Mouse (Mus musculus): ENCODE results near the gene C2cd5. TPM values are rescaled to one million over a fixed set of nuclear protein-coding genes. Genes with fewer than 3 reads are reported as not detected.

The C2cd5 gene
- total RNA-seq, 2 experiments from 2014 or later, result 62.6 to 67.3 TPM

GRCm38 (mm10) chr6:143125721-143126120, 25.8 kb upstream of the C2cd5 start:
- no peak for DNase-seq (ENCODE audit: extremely low spot score in 1 of 2, low spot score in 2 of 2)
- intact Hi-C loops (cut with DNase I), result no loop called here

- intact Hi-C loops (cut with DNase I), result no loop called here
- no peak for DNase-seq (ENCODE audit: extremely low spot score in 1 of 2, low spot score in 2 of 2)
Observed at GRCm38 (mm10) chr6:143119325-143119724, 19.4 kb upstream of the C2cd5 start.

- intact Hi-C loops (cut with DNase I), result no loop called here
- DNase-seq (ENCODE audit: extremely low spot score in 1 of 2, low spot score in 2 of 2), result no peak
Observed at GRCm38 (mm10) chr6:143116779-143117178, 16.8 kb upstream of the C2cd5 start.

- no peak for DNase-seq (ENCODE audit: extremely low spot score in 1 of 2, low spot score in 2 of 2)
- intact Hi-C loops (cut with DNase I), result no loop called here
Observed at GRCm38 (mm10) chr6:143115505-143115904, 15.6 kb upstream of the C2cd5 start.

- no peak for DNase-seq (ENCODE audit: extremely low spot score in 1 of 2, low spot score in 2 of 2)
- intact Hi-C loops (cut with DNase I), result no loop called here
Observed at GRCm38 (mm10) chr6:143115011-143115445, 15.1 kb upstream of the C2cd5 start.

- DNase-seq (ENCODE audit: extremely low spot score in 1 of 2, low spot score in 2 of 2), result peak in 1 of 2 experiments; percentile 60
- intact Hi-C loops (cut with DNase I), result no loop called here
Observed at GRCm38 (mm10) chr6:143114556-143114955, 14.6 kb upstream of the C2cd5 start.

- DNase-seq (ENCODE audit: extremely low spot score in 1 of 2, low spot score in 2 of 2), result no peak
- intact Hi-C loops (cut with DNase I), result no loop called here
Observed at GRCm38 (mm10) chr6:143110371-143110770, 10.4 kb upstream of the C2cd5 start.

- intact Hi-C loops (cut with DNase I), result loop anchor here (5.0 kb wide), 1 partner anchor 58 kb away; the partner anchor contains the start of gene Etnk1
Observed at GRCm38 (mm10) chr6:143109622-143110218, 9.8 kb upstream of the C2cd5 start.

GRCm38 (mm10) chr6:143108031-143108430, 8.1 kb upstream of the C2cd5 start:
- intact Hi-C loops (cut with DNase I), result loop anchor here (5.0 kb wide), 1 partner anchor 59 kb away; the partner anchor contains the start of gene Etnk1
- DNase-seq (ENCODE audit: extremely low spot score in 1 of 2, low spot score in 2 of 2), result no peak

More at GRCm38 (mm10) chr6:143109622-143110218, 9.8 kb upstream of the C2cd5 start:
- DNase-seq (ENCODE audit: extremely low spot score in 1 of 2, low spot score in 2 of 2), result no peak

- intact Hi-C loops (cut with DNase I), result loop anchor here (5.0 kb wide), 1 partner anchor 60 kb away; the partner anchor contains the start of gene Etnk1
- no peak for DNase-seq (ENCODE audit: extremely low spot score in 1 of 2, low spot score in 2 of 2)
Observed at GRCm38 (mm10) chr6:143107611-143108010, 7.7 kb upstream of the C2cd5 start.

GRCm38 (mm10) chr6:143105766-143106165, 5.8 kb upstream of the C2cd5 start:
- DNase-seq (ENCODE audit: extremely low spot score in 1 of 2, low spot score in 2 of 2), result no peak
- intact Hi-C loops (cut with DNase I), result loop anchor here (5.0 kb wide), 1 partner anchor 62 kb away; the partner anchor contains the start of gene Etnk1

GRCm38 (mm10) chr6:143103981-143104680, 4.2 kb upstream of the C2cd5 start:
- DNase-seq (ENCODE audit: extremely low spot score in 1 of 2, low spot score in 2 of 2), result no peak
- intact Hi-C loops (cut with DNase I), result loop anchor here (5.0 kb wide), 1 partner anchor 67 kb away; no protein-coding TSS in a partner anchor

- intact Hi-C loops (cut with DNase I), result loop anchor here (5.0 kb wide), 1 partner anchor 63 kb away; no protein-coding TSS in a partner anchor
- DNase-seq (ENCODE audit: extremely low spot score in 1 of 2, low spot score in 2 of 2), result no peak
Observed at GRCm38 (mm10) chr6:143100478-143101115, 656 bp upstream of the C2cd5 start.

- peak; percentile 28 to 66 for DNase-seq (ENCODE audit: extremely low spot score in 1 of 2, low spot score in 2 of 2)
- intact Hi-C loops (cut with DNase I), result no loop called here
Observed at GRCm38 (mm10) chr6:143099281-143099680, 660 bp downstream of the C2cd5 start.

- intact Hi-C loops (cut with DNase I), result no loop called here
- no peak for DNase-seq (ENCODE audit: extremely low spot score in 1 of 2, low spot score in 2 of 2)
Observed at GRCm38 (mm10) chr6:143095126-143095525, 4.8 kb downstream of the C2cd5 start.

- no peak for DNase-seq (ENCODE audit: extremely low spot score in 1 of 2, low spot score in 2 of 2)
- intact Hi-C loops (cut with DNase I), result no loop called here
Observed at GRCm38 (mm10) chr6:143092856-143093255, 7.1 kb downstream of the C2cd5 start.

- intact Hi-C loops (cut with DNase I), result no loop called here
- no peak for DNase-seq (ENCODE audit: extremely low spot score in 1 of 2, low spot score in 2 of 2)
Observed at GRCm38 (mm10) chr6:143091076-143091475, 8.9 kb downstream of the C2cd5 start.

GRCm38 (mm10) chr6:143087332-143087731, 12.6 kb downstream of the C2cd5 start:
- intact Hi-C loops (cut with DNase I), result no loop called here
- DNase-seq (ENCODE audit: extremely low spot score in 1 of 2, low spot score in 2 of 2), result no peak

- no peak for DNase-seq (ENCODE audit: extremely low spot score in 1 of 2, low spot score in 2 of 2)
- intact Hi-C loops (cut with DNase I), result no loop called here
Observed at GRCm38 (mm10) chr6:143085898-143086297, 14.0 kb downstream of the C2cd5 start.
